Mouse (Mus musculus): ENCODE measurements at regions not wholly inside any gene's neighbourhood (a gene's known extent, or its start where the extent isn't known, plus 50 kb on each side); places are given as distances from the start of the nearest gene placed in this dataset.

- TF ChIP-seq POLR2A (IDR thresholded peaks at IDR 0.05; ENCODE audit: low read depth, low read length): no peak
- TF ChIP-seq CTCF (IDR thresholded peaks at IDR 0.05; ENCODE audit: extremely low read depth, insufficient read length, insufficient replicate concordance, low read depth, low read length): no peak
These were observed 359.0 kb upstream of the Hs6st1 start for GRCm38 (mm10) chr1:35709214-35709613.
